Mouse (Mus musculus): ENCODE results near the gene Zc3h12a. TPM values are rescaled to one million over a fixed set of nuclear protein-coding genes. Genes with fewer than 3 reads are reported as not detected.

Zc3h12a gene
- total RNA-seq, 2 experiments from 2014 or later, result 0.54 to 0.70 TPM

Other genes with a start within 250 kb of the Zc3h12a start
- 10 to 100 TPM; 40.4 to 67.2 TPM for gene Epha10, start 246.9 kb downstream of the Zc3h12a start, total RNA-seq (2021)
- 10 to 100 TPM; 17.6 to 20.8 TPM for gene 9930104L06Rik, start 190.8 kb downstream of the Zc3h12a start, total RNA-seq (2021)
- 1 to 10 TPM; 1.4 to 1.5 TPM for gene Cdca8, start 188.5 kb downstream of the Zc3h12a start, total RNA-seq (2021)
- gene Rspo1, start 141.4 kb downstream of the Zc3h12a start, total RNA-seq (2021), result 10 to 100 TPM; 14.2 to 16.7 TPM
- 10 to 100 TPM; 52.6 to 70.9 TPM for gene Gnl2, start 111.3 kb downstream of the Zc3h12a start, total RNA-seq (2021)
- gene Dnali1, start 62.1 kb downstream of the Zc3h12a start, total RNA-seq (2021), result under 1 TPM in 1 of 2 experiments, not detected in 1; 0.30 TPM
- gene Snip1, start 61.2 kb downstream of the Zc3h12a start, total RNA-seq (2021), result 10 to 100 TPM; 13.6 to 14.2 TPM
- gene Meaf6, start 42.7 kb downstream of the Zc3h12a start, total RNA-seq (2021), result 100 to 1,000 TPM; 123 to 140 TPM

All from left cerebral cortex, postnatal 36 days (tissue).